Mouse (Mus musculus): ENCODE measurements around the gene BC030870. TPM values are rescaled to one million over a fixed set of nuclear protein-coding genes. Genes with fewer than 3 reads are reported as not detected.
"Not testable (repeated sequence)": the region's sequence is repeated elsewhere in the genome, so short reads cannot be mapped to it uniquely, and the experiment has no call there.

BC030870 gene
- not detected for total RNA-seq (2022)

- no peak for DNase-seq (ENCODE audit: low spot score in 2 of 2)
These were observed at the start of gene BC030870 for GRCm38 (mm10) chr8:65129199-65129788. TSS of gene BC030870 (minus strand) at chr8:65129563.

GRCm38 (mm10) chr8:65174746-65175476, 45.5 kb upstream of the BC030870 start:
- no peak for DNase-seq (ENCODE audit: low spot score in 2 of 2)

- DNase-seq (ENCODE audit: low spot score in 2 of 2) = no peak
These were observed 39.8 kb upstream of the BC030870 start for GRCm38 (mm10) chr8:65169184-65169583.

- DNase-seq (ENCODE audit: low spot score in 2 of 2) = not testable (repeated sequence)
These were observed 31.3 kb upstream of the BC030870 start for GRCm38 (mm10) chr8:65160676-65161075.

- no peak for DNase-seq (ENCODE audit: low spot score in 2 of 2)
These were observed 29.9 kb upstream of the BC030870 start for GRCm38 (mm10) chr8:65159096-65159748.

- DNase-seq (ENCODE audit: low spot score in 2 of 2) = no peak
These were observed 28.5 kb upstream of the BC030870 start for GRCm38 (mm10) chr8:65157901-65158300.

- no peak for DNase-seq (ENCODE audit: low spot score in 2 of 2)
These were observed 9.6 kb upstream of the BC030870 start for GRCm38 (mm10) chr8:65138830-65139466.

GRCm38 (mm10) chr8:65126454-65126853, 2.9 kb downstream of the BC030870 start:
- DNase-seq (ENCODE audit: low spot score in 2 of 2) = no peak

- no peak for DNase-seq (ENCODE audit: low spot score in 2 of 2)
These were observed 3.3 kb downstream of the BC030870 start for GRCm38 (mm10) chr8:65126014-65126413.

GRCm38 (mm10) chr8:65112092-65112491, 17.3 kb downstream of the BC030870 start:
- no peak for DNase-seq (ENCODE audit: low spot score in 2 of 2)

- DNase-seq (ENCODE audit: low spot score in 2 of 2) = peak; percentile 8 to 15
These were observed 19.1 kb downstream of the BC030870 start for GRCm38 (mm10) chr8:65110285-65110691.

GRCm38 (mm10) chr8:65108936-65109335, 20.4 kb downstream of the BC030870 start:
- no peak for DNase-seq (ENCODE audit: low spot score in 2 of 2)

- DNase-seq (ENCODE audit: low spot score in 2 of 2) = no peak
These were observed 21.2 kb downstream of the BC030870 start for GRCm38 (mm10) chr8:65107936-65108718.

- no peak for DNase-seq (ENCODE audit: low spot score in 2 of 2)
These were observed 25.3 kb downstream of the BC030870 start for GRCm38 (mm10) chr8:65104041-65104440.

GRCm38 (mm10) chr8:65103632-65104031, 25.7 kb downstream of the BC030870 start:
- no peak for DNase-seq (ENCODE audit: low spot score in 2 of 2)

GRCm38 (mm10) chr8:65099735-65100134, 29.6 kb downstream of the BC030870 start:
- DNase-seq (ENCODE audit: low spot score in 2 of 2) = no peak

- no peak for DNase-seq (ENCODE audit: low spot score in 2 of 2)
These were observed 31.5 kb downstream of the BC030870 start for GRCm38 (mm10) chr8:65097760-65098415.

GRCm38 (mm10) chr8:65089781-65090180, 39.6 kb downstream of the BC030870 start:
- DNase-seq (ENCODE audit: low spot score in 2 of 2) = no peak

GRCm38 (mm10) chr8:65088120-65088519, 41.2 kb downstream of the BC030870 start:
- DNase-seq (ENCODE audit: low spot score in 2 of 2) = no peak

GRCm38 (mm10) chr8:65087711-65088110, 41.7 kb downstream of the BC030870 start:
- peak in 1 of 2 experiments; percentile 37 for DNase-seq (ENCODE audit: low spot score in 2 of 2)

- no peak for DNase-seq (ENCODE audit: low spot score in 2 of 2)
These were observed 43.7 kb downstream of the BC030870 start for GRCm38 (mm10) chr8:65085680-65086079.

All from gastrocnemius, adult 8-10 months (tissue).